Mouse (Mus musculus): ENCODE measurements around the gene Fut2.
A peak's percentile ranks its signal among the peaks of the same experiment; 100 is the strongest.

Gene Fut2

DNA sequence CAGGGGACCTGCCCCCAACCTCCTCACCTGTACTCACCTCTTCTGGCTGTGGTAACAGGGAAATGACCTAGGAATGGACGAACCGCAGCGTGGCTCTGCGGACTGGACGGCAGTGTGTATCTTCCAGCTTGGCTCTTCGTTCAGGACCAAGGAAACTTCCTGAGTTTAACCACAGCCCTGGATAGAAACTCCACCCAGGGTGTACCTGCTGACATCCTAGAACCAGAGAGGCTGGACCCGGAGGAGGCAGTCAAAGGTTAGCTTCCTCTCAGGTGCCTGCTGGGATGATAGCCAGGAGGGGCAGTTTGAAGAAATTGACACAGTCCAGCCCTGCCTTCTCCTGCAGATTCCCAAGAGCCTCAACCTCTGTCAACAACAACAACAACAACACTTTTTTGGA is at the start of gene Fut2:
Gene Fut2 (minus strand): TSS at position 234 of the 400 bp plus-strand sequence.
- no peak for DNase-seq (ENCODE audit: extremely low spot score, low read depth, low spot score)

- no peak for DNase-seq (ENCODE audit: extremely low spot score, low read depth, low spot score)
Measured at GRCm38 (mm10) chr7:45715090-45715708, 49.0 kb upstream of the Fut2 start, which contains the start of gene Rpl18. Gene Rpl18, plus strand, starts transcription at chr7:45715457.

DNA sequence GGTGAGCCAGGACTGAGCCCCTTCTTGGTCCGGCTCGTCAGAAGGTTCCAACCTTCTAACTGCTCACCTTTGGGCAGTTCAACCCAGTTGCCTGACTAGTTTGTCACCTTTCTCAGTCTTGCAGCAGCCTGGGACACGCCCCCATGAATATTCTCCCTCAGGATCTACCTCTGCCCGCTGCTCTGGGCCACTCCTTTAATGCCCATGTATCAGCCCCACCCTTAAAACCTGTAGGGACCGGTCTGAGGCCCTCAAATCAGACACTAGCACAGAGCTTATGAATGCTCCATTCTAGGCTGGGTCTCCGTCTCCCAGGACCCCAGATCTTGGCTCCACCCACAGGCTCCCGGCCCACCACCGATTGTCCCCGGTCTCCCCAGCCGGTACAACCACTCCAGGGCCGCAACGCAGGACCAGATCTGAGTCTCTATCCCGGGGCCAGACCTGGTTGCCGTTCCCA is 48.5 kb upstream of the Fut2 start:
- DNase-seq (ENCODE audit: extremely low spot score, low read depth, low spot score), result no peak

GRCm38 (mm10) chr7:45713881-45714520 is 47.8 kb upstream of the Fut2 start:
- DNase-seq (ENCODE audit: extremely low spot score, low read depth, low spot score), result no peak

GRCm38 (mm10) chr7:45713396-45713795 is 47.2 kb upstream of the Fut2 start:
- no peak for DNase-seq (ENCODE audit: extremely low spot score, low read depth, low spot score)

DNA sequence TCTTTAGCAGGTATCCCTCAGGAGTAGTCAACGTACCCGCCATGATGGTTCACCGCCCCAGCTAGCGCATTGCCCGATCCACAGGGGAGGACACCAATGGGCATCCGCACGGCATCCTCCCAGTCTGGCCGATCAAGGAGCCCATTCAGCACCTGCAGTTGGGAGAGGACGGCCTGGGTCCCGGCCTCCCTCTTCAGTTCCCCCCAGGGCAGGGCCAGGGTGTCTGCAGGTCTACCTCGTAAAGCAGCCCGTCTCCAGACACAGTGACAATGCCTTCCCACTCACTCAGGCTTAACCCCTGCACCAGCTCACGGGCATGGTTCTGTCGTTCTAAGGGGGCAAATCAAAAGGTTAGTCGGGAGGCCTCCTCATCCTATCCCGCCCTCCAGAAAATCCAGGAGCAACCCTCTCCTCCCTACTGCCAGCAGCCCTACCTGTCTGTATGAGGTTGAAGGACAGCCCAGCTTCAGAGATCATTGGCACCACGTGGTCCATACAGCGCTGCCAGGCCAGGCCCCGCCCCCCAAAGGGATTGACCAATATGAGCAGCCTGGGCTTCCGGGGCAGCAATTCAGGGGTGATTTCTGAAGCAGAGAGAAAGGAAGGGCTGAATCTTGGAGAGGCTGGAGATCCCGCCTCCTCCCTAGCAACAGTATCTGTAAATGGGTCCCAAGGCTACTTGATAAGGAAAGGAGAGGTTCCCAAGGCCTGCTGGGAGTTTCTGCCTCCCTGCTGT is 46.0 kb upstream of the Fut2 start:
- DNase-seq (ENCODE audit: extremely low spot score, low read depth, low spot score), result no peak

DNA sequence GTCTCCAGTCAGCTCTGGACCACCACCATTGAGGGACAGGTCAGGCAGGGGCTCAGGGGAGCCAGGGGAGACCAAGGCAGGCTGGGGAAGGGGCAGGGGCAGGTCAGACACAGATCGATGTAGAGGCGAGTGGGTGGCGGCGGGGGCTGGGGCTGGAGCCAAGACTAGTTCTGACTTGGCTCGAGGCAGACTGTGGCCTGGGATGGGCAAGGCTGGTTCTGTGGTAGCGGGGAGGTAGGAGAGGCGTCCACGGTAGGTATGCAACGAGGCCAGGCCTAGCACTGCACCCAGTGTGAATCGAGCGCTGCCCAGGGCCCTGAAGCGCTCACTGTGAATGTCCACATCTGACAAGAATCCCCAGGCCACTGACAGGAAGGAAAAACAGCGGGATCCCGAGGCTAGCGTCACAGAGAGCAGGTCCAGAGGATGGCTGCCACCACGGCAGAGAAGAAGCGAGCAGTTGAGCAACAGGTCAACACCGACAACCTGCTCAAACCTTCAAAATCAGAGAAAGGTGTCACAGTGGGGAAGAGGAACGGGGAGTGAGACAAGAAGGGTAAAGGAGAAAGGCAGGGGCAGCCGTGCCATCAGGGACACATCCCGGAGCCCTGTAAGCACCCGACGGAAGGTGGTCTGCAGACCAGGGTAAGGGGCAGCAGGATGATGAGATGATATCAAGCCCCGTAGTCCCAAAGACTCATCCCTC is 45.3 kb upstream of the Fut2 start:
- DNase-seq (ENCODE audit: extremely low spot score, low read depth, low spot score), result no peak

DNA sequence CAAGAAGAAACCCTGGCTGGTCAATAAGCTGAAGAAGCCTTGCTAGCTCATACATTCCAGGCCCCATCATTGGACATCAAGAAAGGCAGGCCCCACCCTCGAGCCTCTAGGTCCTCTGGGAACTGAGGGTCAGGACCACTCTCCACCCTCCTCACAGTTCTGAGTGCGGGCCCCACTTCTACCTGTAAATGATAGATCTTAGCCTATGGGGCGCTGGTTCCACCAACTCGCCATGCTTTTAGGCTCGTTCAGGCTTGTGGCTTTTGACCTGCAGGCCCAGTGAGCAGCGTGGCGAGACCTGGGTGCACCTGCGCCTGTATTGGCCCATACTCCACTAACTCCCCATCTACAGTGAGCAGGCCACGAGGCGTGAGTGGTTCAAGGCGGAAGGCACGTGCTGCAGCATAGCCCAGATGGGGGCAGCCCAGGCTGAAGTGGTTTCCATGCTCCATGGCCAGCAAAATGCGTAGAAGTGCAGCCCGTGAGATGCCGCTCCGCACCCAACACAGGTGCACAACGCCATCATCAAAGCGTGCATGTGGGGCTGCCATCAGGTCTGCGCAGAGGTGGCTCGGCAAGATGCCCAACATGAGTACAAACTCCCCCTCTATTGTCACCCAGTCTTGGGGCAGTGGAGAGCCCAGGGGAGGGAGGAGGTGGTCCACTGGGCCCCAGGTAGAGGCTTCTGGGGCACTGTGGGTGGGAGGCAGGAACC is 44.4 kb upstream of the Fut2 start:
- DNase-seq (ENCODE audit: extremely low spot score, low read depth, low spot score), result no peak

GRCm38 (mm10) chr7:45709677-45710355 is 43.6 kb upstream of the Fut2 start:
- DNase-seq (ENCODE audit: extremely low spot score, low read depth, low spot score), result no peak

- no peak for DNase-seq (ENCODE audit: extremely low spot score, low read depth, low spot score)
Measured at GRCm38 (mm10) chr7:45709036-45709435, 42.8 kb upstream of the Fut2 start.

- DNase-seq (ENCODE audit: extremely low spot score, low read depth, low spot score), result no peak
Measured at GRCm38 (mm10) chr7:45708221-45708761, 42.1 kb upstream of the Fut2 start.

DNA sequence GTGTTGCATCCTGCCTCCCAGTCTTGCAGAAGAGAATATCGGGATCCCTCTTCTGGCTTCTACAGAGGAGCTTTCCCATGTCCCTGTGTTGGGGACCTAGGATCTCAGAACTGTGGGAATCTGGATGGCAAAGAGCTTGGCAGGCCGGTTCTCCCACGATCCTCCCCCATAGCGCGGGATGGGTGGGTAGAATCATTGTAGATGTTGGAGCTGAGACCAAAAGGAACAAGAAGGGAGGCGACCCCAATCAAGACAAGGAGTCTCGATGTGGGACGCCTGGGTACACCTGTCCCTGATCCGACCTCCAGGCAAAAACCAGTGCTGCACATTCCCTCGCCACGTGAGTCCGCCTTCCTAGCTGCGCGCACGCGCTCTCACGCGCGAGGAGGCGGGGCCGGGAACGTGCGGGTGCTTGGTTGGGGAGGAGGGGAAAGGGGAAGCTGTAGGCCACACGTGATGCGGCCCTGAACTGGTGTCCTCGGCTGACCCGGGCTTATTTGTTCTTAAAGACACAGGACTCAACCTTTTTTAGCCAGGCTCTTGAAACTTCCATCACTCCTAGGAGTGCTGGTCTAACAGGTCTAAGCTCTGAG is 41.3 kb upstream of the Fut2 start:
- DNase-seq (ENCODE audit: extremely low spot score, low read depth, low spot score), result no peak

DNA sequence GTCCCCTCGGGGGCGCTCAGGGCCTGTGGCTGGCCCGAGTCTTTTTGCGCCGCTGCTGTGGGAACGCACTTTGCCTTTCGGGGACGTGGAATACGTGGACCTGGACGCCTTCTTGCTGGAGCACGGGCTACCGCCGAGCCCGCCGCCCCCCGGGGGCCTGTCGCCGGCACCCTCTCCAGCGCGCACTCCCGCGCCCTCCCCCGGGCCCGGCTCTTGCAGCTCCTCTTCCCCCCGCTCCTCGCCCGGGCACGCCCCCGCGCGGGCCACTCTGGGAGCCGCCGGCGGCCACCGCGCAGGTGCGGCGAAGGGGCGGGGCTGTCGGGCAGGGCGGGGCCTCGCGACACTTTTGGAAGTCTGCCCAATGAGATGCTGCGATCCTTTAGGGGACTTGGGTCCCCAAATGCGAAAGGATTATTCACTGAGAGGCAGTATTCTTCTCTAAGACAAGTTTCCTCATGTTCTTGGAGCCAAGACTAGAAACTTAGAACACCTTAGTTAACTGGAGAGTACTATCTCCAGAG is 40.6 kb upstream of the Fut2 start:
- no peak for DNase-seq (ENCODE audit: extremely low spot score, low read depth, low spot score)

DNA sequence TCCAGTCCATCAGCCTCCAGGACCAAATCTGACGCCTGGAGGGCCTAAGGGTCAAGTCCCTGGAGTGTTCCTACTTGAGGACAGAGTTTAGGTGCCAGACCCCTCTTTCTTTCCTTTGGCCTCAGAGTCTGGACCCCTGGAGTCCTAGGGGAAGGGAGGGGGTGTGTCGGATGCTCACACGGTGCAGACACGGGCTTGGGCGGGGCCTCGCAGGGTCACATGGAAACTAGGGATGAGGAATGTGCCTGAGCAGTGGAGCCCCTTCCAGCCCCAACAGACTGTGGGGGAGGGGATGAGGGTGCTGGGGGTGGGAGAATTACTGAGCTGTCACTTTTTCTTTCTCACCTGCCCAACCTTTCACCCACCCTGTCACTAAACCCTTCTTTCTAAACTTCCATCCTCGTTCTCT is 39.7 kb upstream of the Fut2 start:
- DNase-seq (ENCODE audit: extremely low spot score, low read depth, low spot score), result no peak

DNA sequence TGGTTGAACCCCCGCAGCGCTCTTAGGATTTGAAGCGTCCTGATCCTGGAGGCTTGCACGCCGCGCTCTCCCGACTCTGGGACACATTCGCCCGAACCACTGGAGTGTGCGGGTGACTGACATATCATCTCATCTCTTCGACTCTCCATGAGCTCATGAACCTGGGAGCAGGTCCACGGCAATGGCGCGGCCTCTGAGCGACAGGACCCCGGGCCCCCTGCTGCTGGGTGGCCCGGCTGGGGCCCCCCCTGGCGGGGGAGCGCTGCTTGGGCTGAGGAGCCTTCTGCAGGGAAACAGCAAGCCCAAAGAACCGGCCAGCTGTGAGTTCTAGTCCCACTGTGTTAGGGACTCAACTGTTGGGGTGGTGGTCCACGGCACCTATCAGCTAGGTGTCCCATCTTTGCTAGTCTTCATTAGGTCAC is 39.3 kb upstream of the Fut2 start:
- no peak for DNase-seq (ENCODE audit: extremely low spot score, low read depth, low spot score)

GRCm38 (mm10) chr7:45704730-45705442 is 38.7 kb upstream of the Fut2 start, which contains the start of gene Dbp:
Gene Dbp, plus strand, starts transcription at chr7:45705088.
- peak; percentile 97 for DNase-seq (ENCODE audit: extremely low spot score, low read depth, low spot score)

DNA sequence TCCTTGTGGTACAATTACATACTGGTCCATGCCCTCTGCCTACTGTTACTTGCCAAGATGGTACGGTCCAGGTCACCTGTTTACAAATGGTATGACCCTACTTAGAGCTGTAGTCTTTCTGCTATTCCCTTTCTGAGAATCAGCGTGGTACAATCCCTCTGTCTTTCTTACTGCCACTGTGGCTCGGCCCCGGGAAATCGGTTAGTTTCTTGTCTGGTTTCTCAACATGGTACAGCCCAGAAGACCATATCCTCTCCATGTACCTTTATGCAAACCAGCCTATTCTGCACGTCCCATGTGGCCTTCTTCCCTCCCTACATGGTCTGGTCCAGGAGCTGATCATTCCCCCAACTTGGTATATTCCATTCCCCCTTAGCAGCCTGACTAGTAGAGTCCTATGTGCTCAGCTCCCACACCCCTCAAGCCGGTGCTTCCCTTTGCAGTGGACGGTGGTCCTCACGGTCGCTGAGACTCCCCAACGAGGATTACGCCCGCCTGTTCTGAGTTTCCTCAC is 37.9 kb upstream of the Fut2 start:
- DNase-seq (ENCODE audit: extremely low spot score, low read depth, low spot score), result no peak

- DNase-seq (ENCODE audit: extremely low spot score, low read depth, low spot score), result no peak
Measured at GRCm38 (mm10) chr7:45703521-45704033, 37.4 kb upstream of the Fut2 start.

All from hindlimb bud, embryonic 11.5 days (tissue).